Mouse (Mus musculus): ENCODE measurements at regions not wholly inside any gene's neighbourhood (a gene's known extent, or its start where the extent isn't known, plus 50 kb on each side); places are given as distances from the start of the nearest gene placed in this dataset.
"Not testable (repeated sequence)": the region's sequence is repeated elsewhere in the genome, so short reads cannot be mapped to it uniquely, and the experiment has no call there.

- intact Hi-C loops (cut with DNase I), result not testable (repeated sequence)
Observed at GRCm38 (mm10) chr14:53174099-53174498, 678.5 kb upstream of the Olfr1507 start.

GRCm38 (mm10) chr14:53166327-53166726 is 670.8 kb upstream of the Olfr1507 start:
- intact Hi-C loops (cut with DNase I), result not testable (repeated sequence)

GRCm38 (mm10) chr14:53159012-53159411 is 663.5 kb upstream of the Olfr1507 start:
- intact Hi-C loops (cut with DNase I), result not testable (repeated sequence)

GRCm38 (mm10) chr14:53134783-53135182 is 639.2 kb upstream of the Olfr1507 start:
- intact Hi-C loops (cut with DNase I), result not testable (repeated sequence)

- intact Hi-C loops (cut with DNase I), result not testable (repeated sequence)
Observed at GRCm38 (mm10) chr14:53132390-53132789, 636.8 kb upstream of the Olfr1507 start.

GRCm38 (mm10) chr14:53121704-53122103 is 626.2 kb upstream of the Olfr1507 start:
- intact Hi-C loops (cut with DNase I), result not testable (repeated sequence)

GRCm38 (mm10) chr14:53109732-53110131 is 614.2 kb upstream of the Olfr1507 start:
- intact Hi-C loops (cut with DNase I), result not testable (repeated sequence)

- intact Hi-C loops (cut with DNase I), result not testable (repeated sequence)
Observed at GRCm38 (mm10) chr14:53101362-53101761, 605.8 kb upstream of the Olfr1507 start.

GRCm38 (mm10) chr14:53090921-53091320 is 595.4 kb upstream of the Olfr1507 start:
- intact Hi-C loops (cut with DNase I), result not testable (repeated sequence)

- intact Hi-C loops (cut with DNase I), result not testable (repeated sequence)
Observed at GRCm38 (mm10) chr14:53081853-53082252, 586.3 kb upstream of the Olfr1507 start.

GRCm38 (mm10) chr14:53081024-53081711 is 585.6 kb upstream of the Olfr1507 start:
- intact Hi-C loops (cut with DNase I), result not testable (repeated sequence)

- intact Hi-C loops (cut with DNase I), result not testable (repeated sequence)
Observed at GRCm38 (mm10) chr14:53080556-53080955, 585.0 kb upstream of the Olfr1507 start.

- intact Hi-C loops (cut with DNase I), result not testable (repeated sequence)
Observed at GRCm38 (mm10) chr14:53075937-53076336, 580.4 kb upstream of the Olfr1507 start.

- intact Hi-C loops (cut with DNase I), result not testable (repeated sequence)
Observed at GRCm38 (mm10) chr14:53073126-53073525, 577.6 kb upstream of the Olfr1507 start.

- intact Hi-C loops (cut with DNase I), result not testable (repeated sequence)
Observed at GRCm38 (mm10) chr14:53072502-53072901, 577.0 kb upstream of the Olfr1507 start.

GRCm38 (mm10) chr14:53054439-53054838 is 558.9 kb upstream of the Olfr1507 start:
- intact Hi-C loops (cut with DNase I), result not testable (repeated sequence)

GRCm38 (mm10) chr14:53053465-53054123 is 558.0 kb upstream of the Olfr1507 start:
- intact Hi-C loops (cut with DNase I), result not testable (repeated sequence)

- intact Hi-C loops (cut with DNase I), result not testable (repeated sequence)
Observed at GRCm38 (mm10) chr14:53047683-53048082, 552.1 kb upstream of the Olfr1507 start.

GRCm38 (mm10) chr14:53046975-53047374 is 551.4 kb upstream of the Olfr1507 start:
- intact Hi-C loops (cut with DNase I), result not testable (repeated sequence)

- intact Hi-C loops (cut with DNase I), result not testable (repeated sequence)
Observed at GRCm38 (mm10) chr14:53045331-53045730, 549.8 kb upstream of the Olfr1507 start.

GRCm38 (mm10) chr14:53044101-53044500 is 548.6 kb upstream of the Olfr1507 start:
- intact Hi-C loops (cut with DNase I), result not testable (repeated sequence)

GRCm38 (mm10) chr14:53042016-53042415 is 546.5 kb upstream of the Olfr1507 start:
- intact Hi-C loops (cut with DNase I), result not testable (repeated sequence)

GRCm38 (mm10) chr14:53039475-53039874 is 543.9 kb upstream of the Olfr1507 start:
- intact Hi-C loops (cut with DNase I), result loop anchor here (10.0 kb wide), 1 partner anchor 765 kb away; no protein-coding TSS in a partner anchor

All from adrenal gland (tissue).